Mouse (Mus musculus) neutrophil, adult 5-6 weeks (primary cell): ENCODE data around the gene Dnmt3c. TPM values are rescaled to one million over a fixed set of nuclear protein-coding genes. Genes with fewer than 3 reads are reported as not detected.

Experiments
- total RNA-seq: library from RNA; stranded (forward); fragments of 200-1000 nt; gene quantifications from 2 replicates; pipeline ENCODE4 v1.2.3, GENCODE M21; 2017

The Dnmt3c gene
- total RNA-seq, 1 experiment from 2014 or later: not detected

Other genes starting within 250 kb of the Dnmt3c start
- not detected in 2 replicates for gene 4930404H24Rik, start 203.9 kb upstream of the Dnmt3c start, total RNA-seq
- 1.4 and 2.0 TPM in 2 replicates for gene Nol4l, start 166.7 kb upstream of the Dnmt3c start, total RNA-seq
- gene Commd7, start 63.9 kb upstream of the Dnmt3c start, total RNA-seq: 20.9 and 21.9 TPM in 2 replicates
- 3.6 and 6.6 TPM in 2 replicates for gene Dnmt3b, start 47.2 kb upstream of the Dnmt3c start, total RNA-seq
- 49.0 and 142 TPM in 2 replicates for gene Mapre1, start 44.6 kb downstream of the Dnmt3c start, total RNA-seq
- gene Efcab8, start 83.3 kb downstream of the Dnmt3c start, total RNA-seq: 0.25 and 1.9 TPM in 2 replicates
- not detected in 2 replicates for gene Sun5, start 174.4 kb downstream of the Dnmt3c start, total RNA-seq
- gene Bpifb2, start 178.4 kb downstream of the Dnmt3c start, total RNA-seq: not detected in 2 replicates
- gene Bpifb6, start 203.7 kb downstream of the Dnmt3c start, total RNA-seq: 0.74 TPM in 1 of 2 replicates, not detected in the other
- gene Bpifb3, start 221.6 kb downstream of the Dnmt3c start, total RNA-seq: not detected in 2 replicates
- gene Bpifb4, start 241.6 kb downstream of the Dnmt3c start, total RNA-seq: not detected in 2 replicates